Mouse (Mus musculus) cortical plate, adult 2 months (tissue): ENCODE measurements around the gene Nadk.

Experiments used
- CTCF ChIP-seq: fragments of 200-500 bp; IDR thresholded peaks from 2 replicates; pipeline ENCODE4 v1.5.1; 2011; ENCODE audit warnings: mild to moderate bottlenecking, control low read depth, low read length; ENCODE audit not compliant: insufficient read depth; ENCODE audit errors: extremely low read depth
- POLR2A ChIP-seq: fragments of 200-500 bp; IDR thresholded peaks from 2 replicates; pipeline ENCODE4 v1.6.1; 2011; ENCODE audit warnings: mild to moderate bottlenecking, low read length, control low read depth; ENCODE audit not compliant: insufficient read depth; ENCODE audit errors: extremely low read depth

GRCm38 (mm10) chr4:155555464-155555863, 6.7 kb upstream of the Nadk start:
- TF ChIP-seq CTCF: no peak
- no peak for TF ChIP-seq POLR2A
